8 mouse cellular contexts compared by ENCODE assay signal in the genomic region with DNA sequence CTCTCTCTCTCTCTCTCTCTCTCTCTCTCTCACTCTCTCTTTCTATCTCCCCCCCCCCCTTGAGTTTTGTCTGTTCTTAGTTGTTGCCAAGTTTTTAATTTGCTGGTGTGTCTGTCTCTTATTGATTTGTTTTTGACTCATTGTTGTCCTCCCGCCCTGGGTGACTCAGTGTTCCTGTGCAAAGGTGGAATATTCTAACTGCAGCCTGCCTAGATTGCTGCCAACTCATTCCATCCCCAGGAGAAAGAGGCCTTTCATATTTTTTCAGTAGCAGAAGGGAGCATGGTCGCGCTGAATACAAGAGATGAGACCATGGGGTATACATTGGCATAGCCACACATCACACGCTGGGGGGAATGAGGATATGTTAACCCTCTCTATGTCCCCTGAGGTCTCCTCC.
"Had no signal": no experiment of that assay in that cellular context is flagged by ENCODE, and none has a peak within 500 bp of the region (broad histone marks: within the 10 kb centered on the region; RNA-seq: fewer than 3 reads in every experiment).

No protein-coding gene starts in this region.

- DNase-seq: kidney, postnatal 25 days; layer of hippocampus, adult 9-11 months; liver, postnatal 0 days; lung, embryonic 14.5 days; right cerebral cortex, adult 18-20 months; right cerebral cortex, postnatal 25 days; spleen, adult 18-20 months; thymus, postnatal 25 days had no signal
